Mouse (Mus musculus) forebrain, embryonic 12.5 days (tissue): ENCODE measurements around the gene Megf11. TPM values are rescaled to one million over a fixed set of nuclear protein-coding genes. Genes with fewer than 3 reads are reported as not detected.

ENCODE experiments used
- ATAC-seq: fragments of 200-750 bp; cut with Nextera tagmentation; 2 replicates; pipeline ENCODE4 v1.8.0; 2017; ENCODE audit warnings: moderate TSS enrichment; ENCODE audit not compliant: low FRiP score
- H3K27ac ChIP-seq: fragments of 300-500 bp; sonication (generic); 2 replicates; pipeline ENCODE4 v1.5.1; 2016; ENCODE audit warnings: mild to moderate bottlenecking
- H3K27me3 ChIP-seq: fragments of 300-500 bp; sonication (generic); 2 replicates; pipeline ENCODE4 v1.6.1; 2016; ENCODE audit warnings: mild to moderate bottlenecking
- H3K36me3 ChIP-seq: fragments of 300-500 bp; sonication (generic); replicated peaks from 2 replicates; pipeline ENCODE4 v1.6.1; 2016; ENCODE audit warnings: mild to moderate bottlenecking
- H3K4me1 ChIP-seq: fragments of 300-500 bp; sonication (generic); 2 replicates; pipeline ENCODE4 v1.6.1; 2016
- H3K4me2 ChIP-seq: fragments of 300-500 bp; sonication (generic); 2 replicates; pipeline ENCODE4 v1.6.1; 2016; ENCODE audit warnings: mild to moderate bottlenecking, moderate library complexity
- H3K4me3 ChIP-seq: fragments of 300-500 bp; sonication (generic); replicated peaks from 2 replicates; pipeline ENCODE4 v1.5.1; 2016; ENCODE audit warnings: mild to moderate bottlenecking
- H3K9ac ChIP-seq: fragments of 300-500 bp; sonication (generic); 2 replicates; pipeline ENCODE4 v1.6.1; 2016; ENCODE audit warnings: mild to moderate bottlenecking
- H3K9me3 ChIP-seq: fragments of 300-500 bp; sonication (generic); 2 replicates; pipeline ENCODE4 v1.6.1; 2016
- WGBS: fragments of 180-500 bp; shearing (Covaris S2); methylation state at CpG from one replicate; pipeline ENCODE4 v1.1.7; 2016; 5-methylcytosine and 5-hydroxymethylcytosine counted together
- polyA plus RNA-seq: library from polyadenylated mRNA; unstranded; fragments of >200 nt; fragmentation: Nextera tagmentation; extraction: Ambion mirVana; gene quantifications from 2 replicates; pipeline ENCODE4 v1.2.1, GENCODE M21; 2016

Megf11 gene
- polyA plus RNA-seq, 1 experiment from 2014 or later: 3.8 TPM

DNA sequence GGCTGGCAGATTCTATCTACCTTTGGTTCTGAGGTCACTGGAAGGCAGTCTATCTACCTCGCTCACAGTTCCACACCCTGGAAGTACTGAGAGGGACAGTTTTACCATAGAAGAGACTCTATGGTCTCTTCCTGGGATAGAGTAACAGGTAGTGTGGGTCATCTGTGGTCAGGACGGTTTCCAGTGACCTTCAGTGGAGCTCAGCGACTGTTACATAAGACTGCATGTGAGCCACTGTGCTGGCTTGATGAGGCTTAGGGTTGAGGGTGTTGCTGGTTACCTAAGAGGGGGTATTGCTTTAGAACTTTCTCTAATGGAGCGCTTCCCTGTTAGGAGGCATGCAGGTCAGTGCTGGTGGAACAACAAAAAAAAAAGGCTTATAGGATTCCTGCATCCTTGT lies 68.8 kb downstream of the Megf11 start:
- H3K36me3 ChIP-seq: no peaks in the 10 kb centered on the region
- H3K4me1 ChIP-seq: peaks cover 13% of the 10 kb centered on the region
- no peak overlapping the region for H3K27ac ChIP-seq
- ATAC-seq: no peak
- WGBS: 83% methylated on average over 4 of the region's 4 CpGs
- H3K27me3 ChIP-seq: peaks cover 13% of the 10 kb centered on the region
- no peak overlapping the region for H3K4me3 ChIP-seq
- no peak overlapping the region for H3K9ac ChIP-seq
- no peaks in the 10 kb centered on the region for H3K9me3 ChIP-seq
- no peak overlapping the region for H3K4me2 ChIP-seq

GRCm38 (mm10) chr9:64455910-64456309 lies 70.5 kb downstream of the Megf11 start:
- Histone ChIP-seq H3K36me3 (no peaks in the 10 kb centered on the region), H3K9ac (no peak overlapping the region), H3K4me2 (peak overlapping the region; percentile 19; the same call in 1 of the 2 replicates), H3K27me3 (peaks cover 13% of the 10 kb centered on the region), H3K9me3 (no peaks in the 10 kb centered on the region), H3K27ac (no peak overlapping the region), H3K4me1 (peaks cover 13% of the 10 kb centered on the region), H3K4me3 (no peak overlapping the region)
- WGBS: 5% methylated on average over 9 of the region's 9 CpGs
- no peak for ATAC-seq

GRCm38 (mm10) chr9:64457596-64457995 lies 72.2 kb downstream of the Megf11 start:
- Histone ChIP-seq H3K9me3 (no peaks in the 10 kb centered on the region), H3K27ac (no peak overlapping the region), H3K4me1 (peaks cover 13% of the 10 kb centered on the region), H3K9ac (no peak overlapping the region), H3K27me3 (peaks cover 13% of the 10 kb centered on the region), H3K4me2 (no peak overlapping the region), H3K4me3 (no peak overlapping the region), H3K36me3 (no peaks in the 10 kb centered on the region)
- 72% methylated on average over 7 of the region's 7 CpGs for WGBS
- no peak for ATAC-seq

DNA sequence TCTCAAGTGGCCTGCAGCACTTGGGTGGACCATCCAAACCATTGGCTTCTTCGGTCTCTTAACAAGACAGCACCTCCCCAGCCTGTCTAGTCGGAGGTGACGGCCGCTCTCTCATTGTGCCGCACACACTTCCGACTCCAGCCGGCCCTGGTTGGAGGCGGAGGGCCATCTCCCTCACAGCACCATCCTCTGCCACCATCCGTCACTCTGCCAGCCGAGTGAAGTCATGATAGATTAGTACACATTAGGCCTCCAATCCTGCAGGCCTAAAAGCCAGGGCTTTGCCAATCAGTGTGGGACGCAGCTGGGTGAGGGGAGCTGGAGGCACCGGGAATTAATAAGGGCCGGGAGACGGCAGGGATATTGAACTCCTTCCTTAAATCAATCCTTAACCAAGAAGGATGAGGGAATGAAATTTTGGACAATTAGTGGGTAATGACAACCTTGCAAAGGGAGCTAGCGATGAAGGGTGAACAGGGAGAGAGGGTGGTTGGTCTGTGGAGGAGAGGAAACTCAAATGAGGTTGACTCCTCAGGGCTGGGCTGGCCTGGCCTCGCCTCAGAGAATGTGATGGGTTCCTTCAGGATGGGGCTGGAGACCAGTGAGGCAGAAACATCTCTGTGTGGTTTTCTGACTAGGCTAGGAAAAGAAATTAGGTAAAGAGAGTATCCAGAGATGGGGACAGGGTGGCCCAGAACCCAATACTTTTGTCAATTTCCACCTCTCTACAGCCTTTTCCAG lies 76.3 kb downstream of the Megf11 start:
- ATAC-seq: no peak
- WGBS: 88% methylated on average over 16 of the region's 16 CpGs
- H3K27ac ChIP-seq: no peak overlapping the region

DNA sequence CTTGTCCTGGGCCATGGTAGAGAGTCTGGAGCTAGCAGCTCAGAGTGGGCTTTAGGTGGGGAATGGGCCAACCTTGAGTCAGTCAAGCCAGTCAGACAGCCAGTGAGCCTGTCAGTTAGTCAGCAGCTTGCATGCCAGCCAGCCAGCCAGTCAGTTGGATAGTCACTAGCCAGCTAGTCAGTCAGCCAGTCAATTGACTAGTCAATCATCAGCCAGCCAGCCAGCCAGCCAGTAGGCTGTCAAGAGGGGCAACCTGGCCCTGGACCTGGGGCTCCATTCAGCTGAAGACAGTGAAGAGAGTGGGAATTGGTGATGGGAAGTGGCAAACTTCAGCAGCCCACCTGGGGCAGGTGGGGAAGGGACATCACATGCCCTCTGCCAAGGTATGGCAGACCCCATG lies 77.4 kb downstream of the Megf11 start:
- no peak overlapping the region for H3K27ac ChIP-seq
- no peak overlapping the region for H3K4me3 ChIP-seq
- H3K9me3 ChIP-seq: no peaks in the 10 kb centered on the region
- no peak for ATAC-seq
- peaks cover 5% of the 10 kb centered on the region; the same call in 1 of the 2 replicates for H3K27me3 ChIP-seq
- H3K9ac ChIP-seq: no peak overlapping the region
- H3K4me2 ChIP-seq: no peak overlapping the region
- peaks cover 7% of the 10 kb centered on the region; the same call in 1 of the 2 replicates for H3K4me1 ChIP-seq
- no peaks in the 10 kb centered on the region for H3K36me3 ChIP-seq

More for the DNA sequence above, 76.3 kb downstream of the Megf11 start:
- Histone ChIP-seq H3K27me3 (peaks cover 9% of the 10 kb centered on the region; the same call in 1 of the 2 replicates), H3K4me1 (peaks cover 7% of the 10 kb centered on the region; the same call in 1 of the 2 replicates), H3K9me3 (no peaks in the 10 kb centered on the region), H3K9ac (no peak overlapping the region), H3K36me3 (no peaks in the 10 kb centered on the region), H3K4me3 (no peak overlapping the region), H3K4me2 (no peak overlapping the region)

DNA sequence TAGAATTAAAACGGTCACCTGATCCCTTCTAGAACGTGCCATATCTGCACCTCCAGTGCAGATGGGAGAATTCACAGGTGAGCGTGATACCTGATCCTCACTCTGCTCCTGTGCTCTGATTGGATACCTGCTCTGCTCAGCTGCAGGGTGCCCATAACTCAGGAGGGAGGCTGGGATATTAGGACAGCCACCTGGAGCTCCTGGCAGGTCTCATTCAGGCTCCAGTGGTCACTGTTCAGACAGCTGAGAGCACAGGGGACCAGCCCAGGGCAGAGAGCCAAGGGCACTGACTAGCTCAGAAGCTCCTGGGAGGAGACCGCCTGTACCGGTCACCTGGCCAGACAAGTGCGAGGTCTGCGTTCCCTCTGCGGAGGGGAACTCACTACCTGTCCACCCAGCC lies 80.7 kb downstream of the Megf11 start:
- H3K27me3 ChIP-seq: peaks cover 9% of the 10 kb centered on the region; the same call in 1 of the 2 replicates
- no peak overlapping the region for H3K4me3 ChIP-seq
- H3K4me2 ChIP-seq: no peak overlapping the region
- H3K9me3 ChIP-seq: no peaks in the 10 kb centered on the region
- WGBS: 69% methylated on average over 8 of the region's 8 CpGs
- H3K9ac ChIP-seq: no peak overlapping the region
- no peaks in the 10 kb centered on the region for H3K36me3 ChIP-seq
- H3K27ac ChIP-seq: no peak overlapping the region
- peaks cover 7% of the 10 kb centered on the region; the same call in 1 of the 2 replicates for H3K4me1 ChIP-seq
- no peak for ATAC-seq

- Histone ChIP-seq H3K36me3 (no peaks in the 10 kb centered on the region), H3K4me1 (peaks cover 7% of the 10 kb centered on the region; the same call in 1 of the 2 replicates), H3K9me3 (no peaks in the 10 kb centered on the region), H3K27me3 (peaks cover 14% of the 10 kb centered on the region; the same call in 1 of the 2 replicates), H3K4me2 (no peak overlapping the region), H3K4me3 (no peak overlapping the region), H3K27ac (no peak overlapping the region), H3K9ac (no peak overlapping the region)
- no peak for ATAC-seq
- 32% methylated on average over 4 of the region's 4 CpGs for WGBS
Observed at GRCm38 (mm10) chr9:64466564-64466963, 81.1 kb downstream of the Megf11 start.

- Histone ChIP-seq H3K4me2 (no peak overlapping the region), H3K4me1 (peaks cover 22% of the 10 kb centered on the region), H3K9ac (no peak overlapping the region), H3K36me3 (no peaks in the 10 kb centered on the region), H3K9me3 (no peaks in the 10 kb centered on the region), H3K27me3 (peaks cover 44% of the 10 kb centered on the region), H3K27ac (no peak overlapping the region), H3K4me3 (no peak overlapping the region)
- WGBS: 100% methylated on average over 1 of the region's 1 CpGs
- no peak for ATAC-seq
Observed at GRCm38 (mm10) chr9:64470806-64471205, 85.4 kb downstream of the Megf11 start.

DNA sequence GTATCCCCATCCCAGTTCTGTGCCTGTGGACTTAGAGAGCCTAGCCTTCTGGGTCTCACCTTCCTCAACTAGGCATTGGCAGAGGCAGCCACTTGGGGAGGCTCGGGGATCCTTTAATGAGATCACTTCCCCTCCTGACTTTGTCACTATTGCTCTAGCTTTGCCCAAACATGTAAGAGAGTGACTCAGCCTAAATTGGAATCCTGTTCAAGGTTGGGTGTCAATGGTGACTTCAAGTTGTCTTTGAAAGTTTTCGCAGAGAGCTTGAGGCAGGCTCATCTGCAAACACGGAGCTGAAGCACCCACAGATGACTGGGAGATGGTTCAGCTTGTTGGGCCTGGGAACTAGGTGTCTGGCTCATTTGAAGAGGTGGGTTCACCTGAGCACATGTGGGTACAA lies 85.9 kb downstream of the Megf11 start:
- peaks cover 24% of the 10 kb centered on the region for H3K4me1 ChIP-seq
- no peak overlapping the region for H3K9ac ChIP-seq
- no peak overlapping the region for H3K27ac ChIP-seq
- WGBS: 89% methylated on average over 3 of the region's 3 CpGs
- H3K4me3 ChIP-seq: no peak overlapping the region
- H3K4me2 ChIP-seq: no peak overlapping the region
- ATAC-seq: no peak
- H3K27me3 ChIP-seq: peaks cover 44% of the 10 kb centered on the region
- no peaks in the 10 kb centered on the region for H3K9me3 ChIP-seq
- H3K36me3 ChIP-seq: no peaks in the 10 kb centered on the region

- H3K27me3 ChIP-seq: peaks cover 49% of the 10 kb centered on the region
- H3K9me3 ChIP-seq: no peaks in the 10 kb centered on the region
- H3K4me3 ChIP-seq: no peak overlapping the region
- H3K4me2 ChIP-seq: no peak overlapping the region
- WGBS: 53% methylated on average over 2 of the region's 2 CpGs
- H3K36me3 ChIP-seq: no peaks in the 10 kb centered on the region
- no peak for ATAC-seq
- peaks cover 25% of the 10 kb centered on the region for H3K4me1 ChIP-seq
- no peak overlapping the region for H3K9ac ChIP-seq
- H3K27ac ChIP-seq: no peak overlapping the region
Observed at GRCm38 (mm10) chr9:64472165-64472564, 86.7 kb downstream of the Megf11 start.

DNA sequence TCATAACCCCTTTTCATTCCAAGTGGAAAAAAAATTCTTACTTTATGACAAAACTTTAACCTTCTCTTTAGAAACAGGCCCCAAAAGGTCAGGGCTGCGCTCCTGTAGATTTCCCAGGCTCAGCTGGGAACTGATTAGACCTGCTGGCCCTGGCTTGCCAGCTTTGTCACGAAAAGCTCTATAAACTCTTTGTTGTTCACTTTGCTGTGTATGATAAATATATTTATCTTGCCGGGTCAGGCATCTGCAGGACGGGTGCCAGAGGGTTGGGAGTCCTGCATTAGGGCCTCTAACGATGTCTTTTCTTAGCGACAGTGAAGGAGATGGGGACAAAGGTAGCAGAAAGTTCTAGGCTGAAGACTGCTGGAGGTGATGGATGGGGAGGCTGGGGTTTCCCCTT lies 87.3 kb downstream of the Megf11 start:
- Histone ChIP-seq H3K9ac (no peak overlapping the region), H3K27ac (no peak overlapping the region), H3K4me1 (peaks cover 25% of the 10 kb centered on the region), H3K4me3 (no peak overlapping the region), H3K4me2 (no peak overlapping the region), H3K36me3 (no peaks in the 10 kb centered on the region), H3K9me3 (no peaks in the 10 kb centered on the region), H3K27me3 (peaks cover 54% of the 10 kb centered on the region)
- WGBS: 44% methylated on average over 6 of the region's 6 CpGs
- no peak for ATAC-seq

GRCm38 (mm10) chr9:64473170-64473569 lies 87.7 kb downstream of the Megf11 start:
- H3K4me2 ChIP-seq: no peak overlapping the region
- H3K4me3 ChIP-seq: no peak overlapping the region
- no peaks in the 10 kb centered on the region for H3K36me3 ChIP-seq
- peaks cover 59% of the 10 kb centered on the region for H3K27me3 ChIP-seq
- peaks cover 25% of the 10 kb centered on the region for H3K4me1 ChIP-seq
- ATAC-seq: no peak
- WGBS: 69% methylated on average over 2 of the region's 2 CpGs
- no peaks in the 10 kb centered on the region for H3K9me3 ChIP-seq
- H3K9ac ChIP-seq: no peak overlapping the region
- H3K27ac ChIP-seq: no peak overlapping the region

DNA sequence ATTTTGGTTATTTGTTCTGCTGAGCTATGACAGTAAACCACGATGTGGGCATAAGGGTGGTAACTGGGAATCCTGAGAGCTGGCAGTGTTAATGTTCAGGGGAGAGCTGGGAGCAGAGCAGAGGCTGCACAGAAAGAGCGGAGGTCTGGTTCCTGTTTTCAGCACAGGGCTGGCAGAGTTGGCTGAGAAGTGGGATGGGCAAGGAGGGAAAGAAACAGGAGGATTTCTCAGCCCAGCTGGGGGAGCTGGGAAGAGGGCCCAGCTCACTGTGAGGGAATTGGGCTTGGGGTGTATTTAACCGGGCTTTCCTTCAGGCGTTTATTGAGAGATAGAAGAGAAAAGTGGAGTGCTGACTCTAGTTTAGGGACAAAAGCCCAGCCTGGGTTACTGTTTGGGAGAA lies 88.3 kb downstream of the Megf11 start:
- H3K4me1 ChIP-seq: peaks cover 25% of the 10 kb centered on the region
- H3K27ac ChIP-seq: no peak overlapping the region
- ATAC-seq: no peak
- H3K9ac ChIP-seq: no peak overlapping the region
- H3K27me3 ChIP-seq: peaks cover 58% of the 10 kb centered on the region
- no peak overlapping the region for H3K4me3 ChIP-seq
- H3K9me3 ChIP-seq: no peaks in the 10 kb centered on the region
- H3K4me2 ChIP-seq: no peak overlapping the region
- no peaks in the 10 kb centered on the region for H3K36me3 ChIP-seq
- WGBS: 62% methylated on average over 4 of the region's 4 CpGs
